Mouse (Mus musculus) inflammation-experienced regulatory T-cells (primary cell): ENCODE measurements around the gene Kcnk4. TPM values are rescaled to one million over a fixed set of nuclear protein-coding genes. Genes with fewer than 3 reads are reported as not detected.

Experiments
- polyA plus RNA-seq, 2 experiments: library from polyadenylated mRNA; unstranded; fragments of 100-300 nt; shearing (Covaris generic); gene quantifications; one replicate each; pipeline ENCODE4 v1.2.1; 2017

Kcnk4 gene
- polyA plus RNA-seq, result not detected

DNA sequence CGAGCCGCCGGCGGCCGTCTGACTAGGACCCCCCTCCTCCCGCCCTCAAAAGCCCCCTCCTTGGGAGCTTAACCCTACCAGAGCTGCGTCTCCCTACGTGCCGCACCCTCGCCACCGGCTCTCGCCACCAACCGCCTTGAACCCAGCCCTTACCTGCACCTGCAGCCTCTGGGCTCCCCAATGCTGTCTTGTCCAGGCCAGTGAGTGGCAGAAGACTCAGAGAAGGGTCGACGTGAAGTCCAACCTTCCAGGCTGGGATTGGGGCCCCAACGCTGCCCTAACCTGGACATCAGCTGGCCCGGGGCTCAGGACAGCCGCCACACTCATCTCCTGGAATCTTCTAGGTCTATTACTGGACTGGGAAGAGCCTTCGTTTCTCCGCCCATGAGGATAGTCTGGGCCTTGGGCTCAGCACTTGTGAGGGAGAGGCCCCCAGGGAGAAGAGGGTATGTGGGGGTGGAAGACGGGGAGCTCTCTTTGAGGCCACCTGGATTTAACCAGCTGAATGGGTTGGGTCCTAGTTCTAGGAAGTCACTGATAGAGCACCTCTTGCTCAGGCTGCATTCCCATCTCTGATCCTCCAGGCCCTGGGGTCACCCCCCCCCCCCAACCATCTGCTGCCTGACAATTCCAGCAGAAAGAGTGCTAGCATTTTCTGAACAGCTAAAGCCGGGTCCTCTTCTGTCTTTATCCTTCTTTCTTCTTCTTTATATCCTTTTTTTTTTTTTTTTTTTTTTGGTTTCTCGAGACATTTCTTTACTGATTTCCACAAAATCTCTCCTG lies at the start of gene Kcnk4:
Kcnk4 (minus strand) TSS at position 321 of the 783 bp plus-strand sequence.

DNA sequence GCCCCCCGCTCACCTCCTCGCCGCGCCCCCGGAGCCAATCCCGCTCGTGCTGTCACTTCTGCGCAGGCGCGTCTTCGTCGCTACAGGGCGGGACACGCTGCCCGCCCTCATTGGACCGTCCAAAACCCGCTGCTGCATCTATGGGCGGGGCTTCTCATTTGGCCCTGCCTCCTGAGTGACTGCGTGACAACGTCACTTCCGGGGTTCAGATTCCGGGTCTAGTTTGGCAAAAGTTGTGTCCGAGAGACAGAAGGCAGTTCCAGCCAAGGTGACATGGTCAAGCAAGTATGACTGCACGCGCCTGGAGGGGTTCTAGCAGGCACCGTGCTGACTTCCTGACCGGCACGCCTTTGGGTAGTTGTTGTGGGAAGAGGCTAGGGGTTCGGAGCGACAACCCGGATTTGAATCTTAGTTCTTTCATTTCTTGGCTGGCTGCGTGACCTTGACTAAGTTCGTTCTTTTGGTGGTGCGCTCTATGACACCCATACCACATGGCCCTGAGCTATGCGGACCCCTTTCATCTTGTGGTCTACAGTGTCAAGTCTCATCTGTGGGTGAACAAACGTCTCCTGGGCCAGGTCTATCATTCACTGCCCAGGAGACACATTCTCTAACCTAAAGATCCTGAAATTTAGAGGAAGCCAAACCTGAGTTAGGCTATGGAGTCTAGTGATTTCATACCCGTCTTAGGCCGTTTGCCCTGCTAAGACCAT lies 46.2 kb upstream of the Kcnk4 start, which contains the start of gene Fkbp2:
Fkbp2 (minus strand) TSS at position 121 of the 713 bp plus-strand sequence.

DNA sequence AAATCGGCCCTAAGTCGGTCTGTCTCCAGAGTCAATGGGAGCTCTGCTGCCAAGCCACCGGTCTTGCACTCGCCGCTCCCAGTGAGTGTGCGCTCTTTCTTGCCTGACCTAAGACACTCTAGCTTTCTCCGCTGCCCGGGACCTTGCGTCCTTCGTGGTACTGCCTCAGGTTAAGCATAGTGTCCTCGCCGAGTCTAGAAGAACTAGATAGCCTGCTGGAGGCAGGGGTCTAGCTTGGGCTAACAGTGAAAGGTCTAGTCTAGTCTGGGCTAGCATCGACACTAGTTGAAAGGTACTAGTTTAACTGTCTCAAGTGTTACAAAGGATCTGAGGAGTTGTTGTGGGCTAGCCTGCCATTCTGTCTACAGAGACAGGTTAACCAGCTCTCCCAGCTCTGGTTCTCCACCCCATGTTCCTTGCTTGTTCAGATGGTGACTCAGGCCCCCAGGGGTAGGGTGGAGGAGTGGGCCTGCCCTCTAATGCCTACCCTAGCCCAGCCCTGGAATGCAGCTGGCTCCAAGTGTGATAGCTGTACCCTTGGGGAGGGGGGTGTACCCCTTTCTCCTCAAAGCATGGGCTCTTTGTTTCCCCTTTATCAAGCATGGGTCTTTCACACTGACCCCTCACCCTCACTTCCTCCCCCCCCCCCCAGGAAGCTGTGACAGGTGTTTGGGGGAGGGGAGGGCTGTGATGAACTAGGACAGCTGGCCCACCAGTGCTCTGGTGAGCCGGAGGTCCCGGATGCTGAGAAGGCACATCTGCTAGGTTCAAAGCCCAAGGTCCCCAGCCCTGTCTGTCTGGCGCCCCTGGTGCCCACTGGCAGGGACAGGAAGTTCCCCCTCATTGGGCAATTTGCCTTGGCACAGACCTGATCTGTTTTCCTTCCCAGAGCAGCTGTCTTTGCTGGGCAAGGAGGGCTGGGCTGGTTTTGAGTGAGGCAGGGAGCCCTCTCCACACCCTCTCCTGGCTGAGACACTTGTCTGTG lies 41.5 kb upstream of the Kcnk4 start, which contains the start of gene Plcb3:
Plcb3 (minus strand) TSS at position 934 of the 985 bp plus-strand sequence.

DNA sequence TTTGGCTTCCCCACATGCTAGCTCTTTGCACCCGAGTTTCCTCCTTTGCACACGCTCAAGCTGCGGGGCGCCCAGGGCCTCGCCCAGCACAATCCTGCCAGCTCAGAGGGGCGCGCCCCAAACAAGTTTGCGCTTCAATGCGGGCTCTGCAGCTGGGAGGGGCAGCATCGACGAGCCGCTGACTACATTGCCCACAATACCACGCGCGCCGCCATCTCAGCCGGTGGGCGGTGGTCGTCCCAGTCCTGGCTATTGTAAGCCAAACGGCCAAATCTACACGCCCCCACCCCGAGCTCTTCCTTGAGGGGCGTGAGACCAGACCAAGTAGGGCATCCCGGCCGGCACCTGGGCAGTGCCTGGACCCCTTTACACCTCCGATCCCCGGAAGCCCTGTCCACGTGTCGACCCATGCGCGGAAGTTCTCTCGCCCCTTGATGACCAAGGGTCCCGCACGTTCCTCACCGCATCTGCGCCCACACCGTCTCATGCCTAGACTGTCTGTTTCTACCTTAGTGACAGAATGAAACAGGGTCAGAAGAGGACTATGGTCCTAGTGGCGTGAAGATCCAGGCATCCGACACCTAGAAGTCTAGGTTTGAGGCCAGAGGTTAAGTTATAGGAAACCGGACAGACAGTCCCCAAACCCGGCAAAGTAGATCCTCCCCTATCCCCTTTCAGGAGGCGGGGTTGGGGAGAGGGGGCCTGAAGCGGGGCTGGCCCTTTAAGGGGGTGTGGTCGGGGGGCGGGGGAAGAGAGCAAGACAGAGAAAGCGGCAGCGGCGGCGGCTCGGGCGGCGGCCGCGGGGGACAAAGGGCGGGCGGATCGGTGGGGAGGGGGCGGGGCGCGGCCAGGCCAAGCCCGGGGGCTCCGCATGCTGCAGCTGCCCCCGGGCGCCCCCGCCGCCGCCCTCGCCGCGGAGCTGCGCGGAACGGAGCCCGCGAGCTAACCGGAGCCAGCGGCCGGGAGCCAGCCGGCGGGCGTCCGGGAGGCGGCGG lies 40.2 kb upstream of the Kcnk4 start, which contains the start of gene Ppp1r14b:
Ppp1r14b (plus strand) TSS at position 758 of the 995 bp plus-strand sequence.

DNA sequence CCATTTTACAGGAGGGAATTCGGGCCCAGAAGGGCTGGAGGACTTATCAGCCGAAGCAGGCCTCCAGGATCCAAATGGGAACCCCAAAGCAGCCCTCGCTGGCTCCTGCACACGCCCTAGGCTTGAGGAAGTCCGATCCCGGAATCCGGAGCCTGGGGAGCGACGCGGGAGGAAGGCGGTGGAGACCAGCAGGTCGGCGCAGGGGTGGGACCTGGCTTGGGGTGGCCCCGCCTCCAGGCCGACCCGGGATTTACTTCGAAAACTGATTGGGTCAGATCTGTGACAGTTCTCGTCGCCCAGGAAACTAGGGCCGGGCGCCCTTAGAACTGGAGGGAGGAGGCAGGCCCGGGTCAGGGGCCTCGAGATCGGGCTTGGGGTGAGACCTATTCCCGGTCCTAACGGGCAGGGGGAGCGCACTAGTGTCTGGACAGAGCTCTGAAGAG lies 8.0 kb upstream of the Kcnk4 start, which contains the start of gene Gpr137:
Gpr137 (minus strand) TSS at position 232 of the 443 bp plus-strand sequence.

DNA sequence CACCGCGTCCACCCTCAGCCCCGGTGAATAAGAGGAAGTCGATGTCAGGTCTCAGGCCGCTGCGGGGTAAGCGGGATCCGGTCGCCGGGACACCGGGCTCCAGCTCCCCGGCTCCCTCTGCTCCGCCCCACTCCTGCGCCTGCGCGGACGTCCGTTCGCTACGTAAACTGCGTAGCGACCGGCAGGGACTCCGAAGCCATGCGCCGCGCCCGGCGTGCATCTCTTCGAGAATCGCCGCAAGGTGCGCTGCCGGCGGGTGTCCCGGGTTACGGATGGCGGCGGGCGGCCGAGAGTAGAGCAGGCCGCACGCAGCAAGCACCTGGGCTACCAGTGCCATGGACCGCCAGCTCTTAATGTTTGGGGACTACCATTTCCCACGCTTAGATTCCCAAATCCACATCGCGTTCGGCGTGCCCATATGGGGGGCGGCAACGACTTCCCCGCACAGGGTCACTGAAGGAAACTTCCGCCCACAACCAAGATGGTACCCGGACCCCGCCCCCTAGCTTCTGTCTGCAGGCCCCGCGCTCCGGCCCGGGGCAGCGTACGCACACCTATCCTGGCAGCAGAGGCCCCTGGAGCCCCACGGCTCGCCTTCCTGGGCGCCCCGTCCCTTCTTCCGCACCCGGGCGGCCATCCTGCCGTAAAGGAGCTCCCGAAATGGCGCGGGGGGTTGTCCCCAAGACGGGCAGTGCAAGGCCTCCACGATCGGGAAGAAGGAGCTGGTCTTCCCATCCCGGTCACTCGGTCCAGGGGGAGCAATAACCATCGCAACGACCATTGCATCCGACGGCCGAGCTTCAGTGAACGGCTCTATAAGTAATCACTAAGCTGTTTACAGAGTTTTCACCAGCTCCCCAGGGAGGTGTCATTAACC lies 7.3 kb upstream of the Kcnk4 start, which contains the start of gene Bad:
Bad (plus strand) TSS at position 490 of the 877 bp plus-strand sequence.

DNA sequence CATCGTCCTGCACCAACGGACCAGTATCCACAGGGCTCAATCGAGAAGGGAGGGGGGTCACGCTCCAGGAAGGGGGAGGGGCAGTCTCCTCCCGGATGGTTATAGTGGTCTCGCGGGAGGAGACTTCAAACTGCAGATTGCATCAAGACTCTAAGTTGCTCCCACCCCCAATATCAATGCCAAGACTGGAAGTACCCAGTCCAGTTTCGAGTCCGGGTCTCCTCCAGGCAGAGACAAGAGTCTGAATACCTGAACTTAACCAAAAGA lies 9.1 kb downstream of the Kcnk4 start, which contains the start of gene Catsperz:
Catsperz (minus strand) TSS at position 74 of the 267 bp plus-strand sequence.

DNA sequence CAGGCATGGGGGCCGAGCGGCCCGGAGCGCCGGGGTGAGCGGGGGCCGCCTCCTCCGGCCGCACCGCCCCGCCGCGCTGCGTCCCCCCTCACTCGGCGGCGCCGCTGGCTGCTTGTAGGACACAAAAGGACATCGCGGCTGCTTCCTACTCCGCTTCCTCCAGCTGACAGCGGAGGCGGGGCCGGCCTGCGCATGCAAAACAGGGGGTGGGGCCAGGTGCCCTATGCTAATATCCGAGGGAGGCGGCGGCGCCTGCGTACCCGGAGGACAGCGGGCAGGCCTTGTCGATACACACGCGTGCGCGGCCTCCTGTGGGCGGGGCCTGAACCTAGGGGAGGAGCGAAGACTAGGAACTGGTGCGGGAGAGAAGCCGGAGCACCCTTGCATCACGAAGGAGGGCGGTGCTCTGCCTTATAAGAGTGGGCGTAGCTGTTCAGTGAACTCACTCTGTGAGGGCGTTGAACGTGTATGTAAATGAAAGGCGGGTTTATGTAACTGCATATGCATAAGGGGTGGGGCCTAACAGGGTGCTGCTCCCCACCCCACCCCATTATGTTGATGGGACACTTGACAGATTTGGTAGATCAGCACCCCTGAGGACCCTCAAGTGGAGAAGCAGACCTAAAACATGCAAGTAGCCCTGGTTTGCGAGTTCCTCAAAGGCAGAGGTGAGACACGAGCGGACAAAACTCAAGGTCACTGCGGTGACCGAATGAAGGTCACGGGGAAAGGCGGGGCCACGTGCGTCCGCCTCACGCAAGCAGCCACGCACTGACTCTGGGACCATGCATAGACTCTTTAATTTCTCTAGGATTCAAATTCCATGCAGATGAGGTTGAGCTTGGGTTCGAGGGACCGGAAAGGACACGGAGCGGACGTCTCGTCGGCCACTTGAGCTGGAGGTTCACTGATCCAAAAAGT lies 12.4 kb downstream of the Kcnk4 start, which contains the start of gene Esrra:
Esrra (minus strand) TSS at position 167 of the 921 bp plus-strand sequence.

DNA sequence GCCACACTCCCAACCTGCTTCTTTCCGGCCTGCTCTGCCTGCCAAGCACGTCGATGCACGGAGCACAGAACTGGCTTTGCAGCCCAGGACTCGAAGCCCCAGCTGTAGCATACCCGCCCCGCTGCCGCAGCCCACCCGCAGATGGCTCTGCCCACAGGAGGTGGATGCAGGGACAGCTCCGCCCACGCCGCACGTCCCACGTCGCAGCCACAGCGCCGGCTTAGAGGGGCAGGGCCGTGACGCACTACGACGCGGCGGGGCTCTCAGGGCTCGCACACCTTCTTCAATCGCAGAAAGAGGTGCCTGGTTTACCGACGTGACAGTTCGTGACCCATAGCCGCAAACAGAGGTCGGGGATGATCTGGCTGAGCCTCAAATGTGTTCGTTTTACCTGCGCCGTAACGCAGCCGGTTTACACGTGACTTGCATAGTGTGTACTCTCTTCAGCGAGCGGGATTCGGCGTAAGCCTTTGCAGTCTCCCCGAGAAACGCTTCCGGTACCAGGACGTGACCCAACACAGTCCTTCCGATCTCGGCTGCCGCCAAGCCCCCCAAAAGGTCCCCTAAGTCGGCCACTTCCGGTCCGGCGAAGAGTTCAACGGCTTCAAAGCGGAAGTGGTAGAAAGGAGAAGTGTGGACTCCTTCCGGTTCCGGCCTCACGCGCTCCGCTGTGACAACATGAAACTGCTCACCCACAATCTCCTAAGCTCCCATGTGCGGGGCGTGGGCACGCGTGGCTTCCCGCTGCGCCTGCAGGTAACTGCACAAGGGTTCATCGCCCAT lies 24.6 kb downstream of the Kcnk4 start, which contains the start of the genes Trmt112 and Prdx5:
Trmt112 (plus strand) TSS at position 192 of the 783 bp plus-strand sequence.
Prdx5 (minus strand) TSS at position 600 of the 783 bp plus-strand sequence.

Other genes starting within 250 kb of the Kcnk4 start
- 10 to 100 TPM; 50.1 to 58.1 TPM for gene Rps6ka4, start 93.9 kb downstream of the Kcnk4 start, polyA plus RNA-seq
- 10 to 100 TPM; 41.3 to 59.0 TPM for gene Ccdc88b, start 76.3 kb downstream of the Kcnk4 start, polyA plus RNA-seq
- gene Trmt112, start 24.8 kb downstream of the Kcnk4 start, polyA plus RNA-seq, result 100 to 1,000 TPM; 141 to 157 TPM
- gene Prdx5, start 24.4 kb downstream of the Kcnk4 start, polyA plus RNA-seq, result 100 to 1,000 TPM; 238 to 261 TPM
- gene Esrra, start 12.7 kb downstream of the Kcnk4 start, polyA plus RNA-seq, result 10 to 100 TPM; 25.6 to 26.6 TPM
- gene Catsperz, start 9.1 kb downstream of the Kcnk4 start, polyA plus RNA-seq, result not detected
- 10 to 100 TPM; 32.4 to 39.4 TPM for gene Bad, start 7.3 kb upstream of the Kcnk4 start, polyA plus RNA-seq
- gene Gpr137, start 8.0 kb upstream of the Kcnk4 start, polyA plus RNA-seq, result 10 to 100 TPM; 14.2 to 14.5 TPM
- 100 to 1,000 TPM; 164 to 215 TPM for gene Ppp1r14b, start 40.5 kb upstream of the Kcnk4 start, polyA plus RNA-seq
- gene Plcb3, start 42.0 kb upstream of the Kcnk4 start, polyA plus RNA-seq, result 10 to 100 TPM; 38.5 to 43.6 TPM
- 10 to 100 TPM; 40.3 to 59.9 TPM for gene Fkbp2, start 46.0 kb upstream of the Kcnk4 start, polyA plus RNA-seq
- 10 to 100 TPM; 12.9 to 18.5 TPM for gene Vegfb, start 53.1 kb upstream of the Kcnk4 start, polyA plus RNA-seq
- 10 to 100 TPM; 52.2 to 52.7 TPM for gene Dnajc4, start 58.1 kb upstream of the Kcnk4 start, polyA plus RNA-seq
- 10 to 100 TPM; 24.4 to 38.2 TPM for gene Nudt22, start 61.6 kb upstream of the Kcnk4 start, polyA plus RNA-seq
- gene Trpt1, start 61.6 kb upstream of the Kcnk4 start, polyA plus RNA-seq, result 1 to 10 TPM; 5.4 to 7.0 TPM
- gene Fermt3, start 85.0 kb upstream of the Kcnk4 start, polyA plus RNA-seq, result 100 to 1,000 TPM; 341 to 346 TPM
- gene Stip1, start 105.5 kb upstream of the Kcnk4 start, polyA plus RNA-seq, result 100 to 1,000 TPM; 173 to 257 TPM
- 10 to 100 TPM; 15.3 to 31.2 TPM for gene Macrod1, start 122.3 kb upstream of the Kcnk4 start, polyA plus RNA-seq
- gene Flrt1, start 171.2 kb upstream of the Kcnk4 start, polyA plus RNA-seq, result under 1 TPM; 0.13 to 0.88 TPM